Mouse (Mus musculus) MEL (cell line): ENCODE measurements around the gene Slc44a5.

Experiments used
- CHD1 ChIP-seq: IDR thresholded peaks from 2 replicates; pipeline ENCODE4 v1.6.1; 2012; ENCODE audit warnings: low read depth, mild to moderate bottlenecking, inconsistent platforms, low read length, improper control_type of control experiment
- CTCF ChIP-seq, 3 experiments: IDR thresholded peaks in 2 of 3; conservative IDR thresholded peaks in 1 of 3; 2 replicates each; pipeline ENCODE4 v1.5.1; 2011 to 2012; ENCODE audit warnings: low read length in 3 of 3, low read depth in 2 of 3, mild to moderate bottlenecking in 2 of 3, improper control_type of control experiment in 1 of 3, inconsistent platforms in 1 of 3, mixed read lengths in 1 of 3, moderate library complexity in 1 of 3; ENCODE audit not compliant: control insufficient read depth in 1 of 3, insufficient read depth in 1 of 3, poor library complexity in 1 of 3, severe bottlenecking in 1 of 3
- EP300 ChIP-seq, 2 experiments: IDR thresholded peaks; 2 replicates each; pipeline ENCODE4 v1.6.1; 2011; ENCODE audit warnings: improper control_type of control experiment in 2 of 2, low read length in 2 of 2, low read depth in 1 of 2, mild to moderate bottlenecking in 1 of 2
- ETS1 ChIP-seq: IDR thresholded peaks from 2 replicates; pipeline ENCODE4 v1.6.1; 2012; ENCODE audit warnings: low read depth, mild to moderate bottlenecking, inconsistent platforms, low read length, improper control_type of control experiment, moderate library complexity
- GATA1 ChIP-seq: IDR thresholded peaks from 2 replicates; pipeline ENCODE4 v1.6.1; 2011; ENCODE audit warnings: low read depth, low read length, improper control_type of control experiment
- HCFC1 ChIP-seq: IDR thresholded peaks from 2 replicates; pipeline ENCODE4 v1.6.1; 2012; ENCODE audit warnings: low read depth, mild to moderate bottlenecking, inconsistent platforms, low read length, improper control_type of control experiment, moderate library complexity
- KAT2A ChIP-seq: conservative IDR thresholded peaks from 2 replicates; pipeline ENCODE4 v1.6.1; 2012; ENCODE audit warnings: low read depth, low read length, improper control_type of control experiment, inconsistent platforms
- MXI1 ChIP-seq: IDR thresholded peaks from 2 replicates; pipeline ENCODE4 v1.6.1; 2011; ENCODE audit warnings: mild to moderate bottlenecking, low read depth, low read length, improper control_type of control experiment
- NELFE ChIP-seq: IDR thresholded peaks from 2 replicates; pipeline ENCODE4 v1.6.1; 2011; ENCODE audit warnings: low read depth, low read length, improper control_type of control experiment
- SIN3A ChIP-seq: IDR thresholded peaks from 2 replicates; pipeline ENCODE4 v1.6.1; 2012; ENCODE audit warnings: low read length, improper control_type of control experiment, inconsistent platforms
- SMC3 ChIP-seq: IDR thresholded peaks from 2 replicates; pipeline ENCODE4 v1.6.1; 2011; ENCODE audit warnings: low read depth, low read length, improper control_type of control experiment
- TCF12 ChIP-seq: IDR thresholded peaks from 2 replicates; pipeline ENCODE4 v1.6.1; 2014; ENCODE audit warnings: low read depth, mild to moderate bottlenecking, inconsistent platforms, low read length, improper control_type of control experiment, moderate library complexity
- USF2 ChIP-seq, 2 experiments: IDR thresholded peaks; 2 replicates each; pipeline ENCODE4 v1.6.1; 2011 to 2012; ENCODE audit warnings: improper control_type of control experiment in 2 of 2, low read length in 2 of 2, borderline replicate concordance in 1 of 2, inconsistent platforms in 1 of 2, low read depth in 1 of 2, mild to moderate bottlenecking in 1 of 2; ENCODE audit not compliant: insufficient read depth in 1 of 2
- ZC3H11A ChIP-seq: IDR thresholded peaks from 2 replicates; pipeline ENCODE4 v1.6.1; 2012; ENCODE audit warnings: low read depth, mild to moderate bottlenecking, inconsistent platforms, low read length, improper control_type of control experiment

- no peak for TF ChIP-seq CTCF (IDR thresholded peaks at IDR 0.05 in 2 of 3, conservative IDR thresholded peaks at IDR 0.05 in 1 of 3; ENCODE audit: control insufficient read depth in 1 of 3, insufficient read depth in 1 of 3, low read depth in 2 of 3, low read length in 3 of 3, poor library complexity in 1 of 3, severe bottlenecking in 1 of 3)
- no peak for TF ChIP-seq SIN3A
- TF ChIP-seq HCFC1: no peak
- no peak for TF ChIP-seq USF2 (IDR thresholded peaks at IDR 0.05; ENCODE audit: borderline replicate concordance in 1 of 2, insufficient read depth in 1 of 2, low read depth in 1 of 2, low read length in 2 of 2)
- no peak for TF ChIP-seq EP300 (IDR thresholded peaks at IDR 0.05; ENCODE audit: low read depth in 1 of 2, low read length in 2 of 2)
- no peak for TF ChIP-seq SMC3
- no peak for TF ChIP-seq GATA1
- TF ChIP-seq CHD1: no peak
- no peak for TF ChIP-seq MXI1
- no peak for TF ChIP-seq KAT2A
- no peak for TF ChIP-seq TCF12
- TF ChIP-seq NELFE: no peak
- TF ChIP-seq ETS1: no peak
- no peak for TF ChIP-seq ZC3H11A
Measured at GRCm38 (mm10) chr3:154082241-154082640, 109.0 kb downstream of the Slc44a5 start.
